Mouse (Mus musculus): ENCODE measurements around the gene Olfr206.
"Not testable (repeated sequence)": the region's sequence is repeated elsewhere in the genome, so short reads cannot be mapped to it uniquely, and the experiment has no call there.

Olfr206 gene

GRCm38 (mm10) chr16:59349146-59349545, at the start of gene Olfr206:
TSS of gene Olfr206 (minus strand) at chr16:59349246.
- in situ Hi-C loops (cut with MboI; ENCODE audit: low sequenced_read_pairs), result no loop called here

DNA sequence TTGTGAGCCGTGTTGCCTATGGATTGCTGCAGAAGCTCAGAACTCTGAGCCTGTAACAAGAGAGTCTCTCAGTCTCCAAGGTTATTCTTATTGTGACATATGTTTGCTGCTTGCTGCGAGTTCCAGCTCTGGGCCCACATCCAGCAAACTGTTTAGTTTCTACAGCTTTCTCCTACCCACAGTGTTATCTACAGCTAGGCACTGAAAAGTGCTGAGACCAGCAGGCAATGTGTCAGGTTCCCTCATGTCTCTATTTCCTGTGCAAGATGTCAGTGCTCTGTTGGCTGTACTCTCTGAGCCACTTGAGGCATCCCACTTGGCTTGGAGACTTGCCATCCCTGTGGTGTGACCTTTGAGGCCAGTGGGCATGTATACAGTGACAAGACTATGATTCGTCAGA, 44.3 kb upstream of the Olfr206 start:
- in situ Hi-C loops (cut with MboI; ENCODE audit: low sequenced_read_pairs), result no loop called here

DNA sequence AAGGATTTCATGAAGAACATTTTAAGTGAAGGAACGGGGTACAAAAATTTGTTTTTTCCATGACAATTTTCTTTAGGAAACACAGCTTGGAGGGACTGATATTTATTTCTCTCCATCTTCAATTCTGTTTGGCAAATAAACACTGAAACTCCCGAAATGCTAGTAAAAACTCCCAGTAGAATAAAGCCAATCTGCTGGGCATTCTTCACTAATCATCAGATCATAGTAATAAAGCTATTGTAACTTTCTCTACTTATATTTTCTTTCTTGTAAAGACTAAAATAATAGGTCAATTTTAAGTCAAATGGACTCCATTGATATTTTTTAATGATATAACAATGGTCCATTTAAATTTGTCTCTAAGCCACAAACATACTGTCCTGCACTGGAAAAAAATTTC, 14.8 kb upstream of the Olfr206 start, which contains the start of gene Olfr209:
Olfr209 (minus strand) TSS at position 101 of the 400 bp plus-strand sequence.
- in situ Hi-C loops (cut with MboI; ENCODE audit: low sequenced_read_pairs), result no loop called here

GRCm38 (mm10) chr16:59331038-59331437, 18.0 kb downstream of the Olfr206 start, which contains the start of gene Olfr205:
TSS of gene Olfr205 (minus strand) at chr16:59331138.
- in situ Hi-C loops (cut with MboI; ENCODE audit: low sequenced_read_pairs), result no loop called here

- in situ Hi-C loops (cut with MboI; ENCODE audit: low sequenced_read_pairs), result not testable (repeated sequence)
These were observed 25.8 kb downstream of the Olfr206 start for GRCm38 (mm10) chr16:59323262-59323661.

DNA sequence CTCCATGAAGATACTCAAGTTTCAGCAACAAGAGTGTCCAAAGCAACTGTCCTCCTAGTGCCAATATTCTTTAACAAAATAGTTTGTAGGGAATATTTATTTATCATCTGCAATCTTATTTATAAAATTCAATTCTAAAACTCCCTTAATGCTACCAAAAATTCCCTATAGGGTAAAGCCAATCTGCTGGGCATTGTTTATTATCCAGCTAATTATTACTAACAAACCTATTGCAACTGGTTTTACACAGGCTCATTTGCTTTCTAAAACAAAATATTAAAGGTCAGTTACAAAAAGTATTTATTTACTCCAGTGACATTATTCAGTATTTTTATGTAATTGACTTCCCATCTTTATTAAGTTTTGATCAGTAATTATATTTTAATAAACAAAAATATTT, 30.9 kb downstream of the Olfr206 start, which contains the start of gene Olfr204:
Olfr204 (minus strand) TSS at position 101 of the 400 bp plus-strand sequence.
- in situ Hi-C loops (cut with MboI; ENCODE audit: low sequenced_read_pairs), result no loop called here

DNA sequence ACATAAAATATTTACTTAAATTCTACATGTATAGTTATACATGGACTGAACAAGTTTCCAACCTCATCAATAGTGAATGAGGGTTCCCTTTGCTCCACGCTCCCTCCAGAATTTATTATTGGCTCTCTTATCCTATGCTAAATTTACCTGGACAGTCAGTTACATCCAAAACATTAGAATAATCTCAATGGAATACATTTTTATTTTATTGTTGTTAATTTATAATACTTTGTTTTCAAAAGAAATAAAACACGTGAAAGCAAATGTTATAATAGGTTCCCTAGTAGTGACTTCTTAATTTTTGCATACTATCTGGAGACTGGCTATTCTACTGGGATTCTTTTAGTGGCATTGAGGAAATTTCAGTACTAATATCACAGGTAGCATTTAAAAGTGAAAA, 50.5 kb downstream of the Olfr206 start, which contains the start of gene Olfr203:
Olfr203 (plus strand) TSS at position 301 of the 400 bp plus-strand sequence.
- in situ Hi-C loops (cut with MboI; ENCODE audit: low sequenced_read_pairs), result no loop called here

All from CH12F3 (cell line).